9 mouse cellular contexts compared by ENCODE assay signal in genomic region chr1:189761581-189762021, GRCm38 (mm10). TPM values are rescaled to one million over a fixed set of nuclear protein-coding genes. Genes with fewer than 3 reads are reported as not detected.
DNase-seq lines count a peak whose midpoint lies in the region; ATAC-seq lines count a peak whose summit lies in the region.
"Had no signal": no experiment of that assay in that cellular context is flagged by ENCODE, and none has a peak within 500 bp of the region (broad histone marks: within the 10 kb centered on the region; RNA-seq: fewer than 3 reads in every experiment).

No protein-coding gene starts in this region.

- 35% methylated on average over 6 of the region's 6 CpGs for WGBS in lung, embryonic 16.5 days
- 12% methylated on average over 6 of the region's 6 CpGs for WGBS in kidney, embryonic 14.5 days
- WGBS in stomach, embryonic 15.5 days = 29% methylated on average over 6 of the region's 6 CpGs
- WGBS in forebrain, embryonic 15.5 days = 11% methylated on average over 6 of the region's 6 CpGs

- peak; percentile 88 for ATAC-seq in lung, embryonic 16.5 days (ENCODE audit: low read depth)
- ATAC-seq in kidney, embryonic 14.5 days (ENCODE audit: low FRiP score, low TSS enrichment) = peak; percentile 84
- ATAC-seq in stomach, embryonic 15.5 days (ENCODE audit: insufficient read depth, low FRiP score, low read depth) = peak; percentile 89
- no peak for ATAC-seq in forebrain, embryonic 15.5 days (replicated peaks)

- no peak overlapping the region for H3K9ac ChIP-seq in lung, embryonic 16.5 days (ENCODE audit: low read length)
- H3K9ac ChIP-seq in kidney, embryonic 14.5 days (ENCODE audit: low read depth, low read length) = no peak overlapping the region
- H3K9ac ChIP-seq in stomach, embryonic 15.5 days = no peak overlapping the region
- no peak overlapping the region for H3K9ac ChIP-seq in forebrain, embryonic 15.5 days (replicated peaks)

- no peaks in the 10 kb centered on the region for H3K9me3 ChIP-seq in lung, embryonic 16.5 days (ENCODE audit: control insufficient read depth, low read length)
- no peaks in the 10 kb centered on the region for H3K9me3 ChIP-seq in kidney, embryonic 14.5 days (ENCODE audit: control insufficient read depth, low read length)
- no peaks in the 10 kb centered on the region for H3K9me3 ChIP-seq in stomach, embryonic 15.5 days
- no peaks in the 10 kb centered on the region for H3K9me3 ChIP-seq in forebrain, embryonic 15.5 days

- no peak overlapping the region for H3K4me3 ChIP-seq in lung, embryonic 16.5 days (ENCODE audit: low read length)
- no peak overlapping the region for H3K4me3 ChIP-seq in kidney, embryonic 14.5 days (ENCODE audit: low read length)
- H3K4me3 ChIP-seq in stomach, embryonic 15.5 days (replicated peaks) = no peak overlapping the region
- no peak overlapping the region for H3K4me3 ChIP-seq in forebrain, embryonic 15.5 days
- H3K4me3 ChIP-seq: myocyte had no signal

- H3K27ac ChIP-seq in lung, embryonic 16.5 days (ENCODE audit: low read length) = peak overlapping the region; percentile 33; the same call in 1 of the 2 replicates
- H3K27ac ChIP-seq in kidney, embryonic 14.5 days (ENCODE audit: low read depth, low read length) = peak overlapping the region; percentile 81; the same call in 1 of the 2 replicates
- peak overlapping the region; percentile 83 for H3K27ac ChIP-seq in stomach, embryonic 15.5 days
- no peak overlapping the region for H3K27ac ChIP-seq in forebrain, embryonic 15.5 days (replicated peaks)

- no peak overlapping the region for H3K4me2 ChIP-seq in lung, embryonic 16.5 days (ENCODE audit: low read depth, low read length)
- H3K4me2 ChIP-seq in kidney, embryonic 14.5 days (replicated peaks; ENCODE audit: low read depth, low read length) = no peak overlapping the region
- peak overlapping the region; percentile 16; the same call in 1 of the 2 replicates for H3K4me2 ChIP-seq in stomach, embryonic 15.5 days
- no peak overlapping the region for H3K4me2 ChIP-seq in forebrain, embryonic 15.5 days (replicated peaks)

- no peaks in the 10 kb centered on the region for H3K36me3 ChIP-seq in lung, embryonic 16.5 days (ENCODE audit: control insufficient read depth, insufficient read depth, low read length)
- H3K36me3 ChIP-seq in kidney, embryonic 14.5 days (ENCODE audit: control insufficient read depth, insufficient read depth, low read length) = no peaks in the 10 kb centered on the region
- no peaks in the 10 kb centered on the region for H3K36me3 ChIP-seq in stomach, embryonic 15.5 days
- no peaks in the 10 kb centered on the region for H3K36me3 ChIP-seq in forebrain, embryonic 15.5 days

- DNase-seq in lung, postnatal 10 days = no peak
- DNase-seq in adrenal gland, postnatal 14 days = peak; percentile 34
- DNase-seq in spleen, postnatal 14 days (ENCODE audit: low spot score in 2 of 2) = no peak
- no peak for DNase-seq in cerebellum, adult 8-10 months

- no peaks in the 10 kb centered on the region for H3K27me3 ChIP-seq in lung, embryonic 16.5 days (ENCODE audit: control insufficient read depth, insufficient read depth, low read depth, low read length)
- no peaks in the 10 kb centered on the region for H3K27me3 ChIP-seq in kidney, embryonic 14.5 days (ENCODE audit: control insufficient read depth, insufficient read depth, low read length)
- no peaks in the 10 kb centered on the region for H3K27me3 ChIP-seq in stomach, embryonic 15.5 days (replicated peaks)
- H3K27me3 ChIP-seq in forebrain, embryonic 15.5 days = no peaks in the 10 kb centered on the region

- peaks cover 19% of the 10 kb centered on the region for H3K4me1 ChIP-seq in lung, embryonic 16.5 days (replicated peaks; ENCODE audit: control insufficient read depth, insufficient read depth, low read length)
- H3K4me1 ChIP-seq in kidney, embryonic 14.5 days (ENCODE audit: control insufficient read depth, insufficient read depth, low read length) = peaks cover 37% of the 10 kb centered on the region
- H3K4me1 ChIP-seq in stomach, embryonic 15.5 days = peaks cover 25% of the 10 kb centered on the region
- H3K4me1 ChIP-seq in forebrain, embryonic 15.5 days = no peaks in the 10 kb centered on the region

RNA-seq across cellular contexts. Expression of gene Ptpn14, which starts 33.5 kb away (rescaled TPM):
- polyA plus RNA-seq in lung, embryonic 16.5 days (2015; fragmentation: Nextera tagmentation; extraction: Ambion mirVana) = 7.4 and 7.9 TPM in 2 replicates
- 24.2 and 24.6 TPM in 2 replicates for total RNA-seq in adrenal gland, postnatal 14 days (2021)
- 13.3 and 21.1 TPM in 2 replicates for polyA plus RNA-seq in kidney, embryonic 14.5 days (2014; fragmentation: Nextera tagmentation; extraction: Ambion mirVana)
- polyA plus RNA-seq in stomach, embryonic 15.5 days (2015; fragmentation: Nextera tagmentation; extraction: Ambion mirVana) = 7.6 and 10.0 TPM in 2 replicates
- 0.64 and 0.96 TPM in 2 replicates for polyA plus RNA-seq in forebrain, embryonic 15.5 days (2015; fragmentation: Nextera tagmentation; extraction: Ambion mirVana)
